Mouse (Mus musculus): ENCODE results near the gene Dok7. TPM values are rescaled to one million over a fixed set of nuclear protein-coding genes. Genes with fewer than 3 reads are reported as not detected.

Gene Dok7
- polyA plus RNA-seq, 1 experiment from 2014 or later = 8.0 TPM

DNA sequence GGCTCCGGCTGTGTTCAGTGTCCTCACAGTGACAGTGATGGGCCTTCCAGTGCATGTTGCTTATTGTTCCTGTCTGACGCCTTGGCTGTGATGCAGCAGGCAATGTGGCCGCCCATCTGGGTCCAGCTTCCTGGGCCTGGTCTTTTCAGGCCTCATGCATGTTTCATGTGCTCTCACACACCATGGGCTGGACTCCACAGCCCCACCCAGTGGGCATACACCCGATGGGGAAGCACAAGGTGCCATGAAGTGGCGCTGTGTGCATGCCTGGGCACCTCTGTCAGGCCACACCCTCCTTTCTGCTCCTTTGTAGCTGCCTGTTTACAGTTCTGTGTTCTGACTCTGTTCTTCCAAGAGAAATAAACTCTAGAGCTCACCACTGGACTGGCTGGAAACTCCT, 23.5 kb upstream of the Dok7 start:
- H3K4me2 ChIP-seq = no peak overlapping the region
- no peak for ATAC-seq (ENCODE audit: extremely low read depth, insufficient number of reproducible peaks, low FRiP score, low TSS enrichment)
- 77% methylated on average over 5 of the region's 5 CpGs for WGBS
- no peak overlapping the region for H3K27ac ChIP-seq (replicated peaks)
- H3K36me3 ChIP-seq = peaks cover 63% of the 10 kb centered on the region
- H3K27me3 ChIP-seq (replicated peaks) = no peaks in the 10 kb centered on the region
- H3K9ac ChIP-seq = no peak overlapping the region
- H3K9me3 ChIP-seq = no peaks in the 10 kb centered on the region
- no peak overlapping the region for H3K4me3 ChIP-seq
- H3K4me1 ChIP-seq = peaks cover 13% of the 10 kb centered on the region

DNA sequence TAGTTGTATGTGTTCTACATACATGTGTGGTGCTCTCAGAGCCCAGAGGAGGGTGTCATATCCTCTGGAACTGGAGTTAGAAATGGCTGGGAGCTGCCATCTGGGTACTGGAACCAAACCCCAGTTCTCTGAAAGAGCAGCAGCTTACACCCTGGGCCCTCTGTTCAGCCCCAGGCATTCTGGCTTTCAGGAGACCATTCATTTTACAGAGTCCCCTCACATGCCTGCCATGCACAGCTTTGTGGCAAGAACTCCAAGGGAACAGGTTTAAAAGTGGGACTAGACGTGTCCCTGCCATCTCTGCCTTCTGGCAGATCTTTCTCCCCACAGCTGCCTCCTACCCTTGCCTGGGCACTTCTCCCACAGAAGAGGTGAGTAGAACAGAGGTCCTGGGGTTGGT, 22.9 kb upstream of the Dok7 start:
- Histone ChIP-seq H3K9me3 (no peaks in the 10 kb centered on the region), H3K27ac (replicated peaks) (no peak overlapping the region), H3K4me2 (no peak overlapping the region), H3K27me3 (replicated peaks) (no peaks in the 10 kb centered on the region), H3K4me1 (peaks cover 13% of the 10 kb centered on the region), H3K36me3 (peaks cover 58% of the 10 kb centered on the region), H3K9ac (no peak overlapping the region), H3K4me3 (no peak overlapping the region)
- ATAC-seq (ENCODE audit: extremely low read depth, insufficient number of reproducible peaks, low FRiP score, low TSS enrichment) = no peak
- WGBS = 71% methylated on average over 1 of the region's 1 CpGs

DNA sequence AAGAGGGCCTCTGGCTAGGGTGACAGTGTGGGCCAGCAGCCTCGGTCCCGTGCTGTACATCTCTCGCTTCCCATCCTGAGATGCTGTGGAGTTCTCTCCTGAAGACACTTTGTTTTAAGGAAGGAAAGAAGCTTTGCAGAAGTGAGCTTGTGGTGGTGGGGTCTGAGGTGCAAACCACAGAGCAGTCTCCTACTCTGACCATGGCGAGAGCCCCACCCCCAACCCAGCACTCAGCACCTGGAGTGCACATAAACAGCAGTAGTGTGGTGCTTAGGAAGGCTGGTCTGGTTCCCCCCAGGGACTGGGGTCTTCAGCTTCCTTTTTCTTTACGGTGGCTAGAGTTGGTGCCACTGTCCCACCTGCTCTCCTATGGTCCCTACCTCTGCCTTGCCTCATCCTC, 21.4 kb upstream of the Dok7 start:
- no peak overlapping the region for H3K4me3 ChIP-seq
- 73% methylated on average over 5 of the region's 5 CpGs for WGBS
- H3K9ac ChIP-seq = no peak overlapping the region
- no peaks in the 10 kb centered on the region for H3K27me3 ChIP-seq (replicated peaks)
- peak overlapping the region; percentile 69 for H3K27ac ChIP-seq (replicated peaks)
- H3K36me3 ChIP-seq = peaks cover 42% of the 10 kb centered on the region
- no peaks in the 10 kb centered on the region for H3K9me3 ChIP-seq
- H3K4me1 ChIP-seq = peaks cover 13% of the 10 kb centered on the region
- ATAC-seq (ENCODE audit: extremely low read depth, insufficient number of reproducible peaks, low FRiP score, low TSS enrichment) = no peak
- no peak overlapping the region for H3K4me2 ChIP-seq

DNA sequence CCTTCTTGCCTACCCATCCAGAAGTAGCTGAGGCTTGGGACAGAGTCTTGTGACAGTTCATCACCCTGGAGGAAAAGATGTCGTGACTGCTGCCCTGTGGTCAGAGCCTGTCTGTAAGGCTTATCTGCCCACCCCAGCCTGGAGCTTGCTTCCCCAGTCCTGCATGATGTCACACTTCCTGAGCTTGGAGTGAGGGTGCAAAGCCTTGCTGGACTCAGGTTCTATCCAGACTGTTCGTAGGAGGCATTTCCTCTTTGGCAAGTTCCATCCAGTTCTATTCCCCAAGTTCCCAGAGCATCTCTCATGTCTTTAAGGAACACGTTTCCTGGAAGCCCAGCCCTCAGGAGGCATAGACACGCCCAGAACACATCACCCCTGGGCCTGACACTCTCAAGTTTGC, 20.8 kb upstream of the Dok7 start:
- no peaks in the 10 kb centered on the region for H3K27me3 ChIP-seq (replicated peaks)
- ATAC-seq (ENCODE audit: extremely low read depth, insufficient number of reproducible peaks, low FRiP score, low TSS enrichment) = peak; percentile 47; the same call in 1 of the 2 replicates
- no peak overlapping the region for H3K4me3 ChIP-seq
- 43% methylated on average over 4 of the region's 4 CpGs for WGBS
- peak overlapping the region; percentile 69 for H3K27ac ChIP-seq (replicated peaks)
- peaks cover 40% of the 10 kb centered on the region for H3K36me3 ChIP-seq
- H3K9ac ChIP-seq = no peak overlapping the region
- no peaks in the 10 kb centered on the region for H3K9me3 ChIP-seq
- H3K4me1 ChIP-seq = peaks cover 13% of the 10 kb centered on the region
- H3K4me2 ChIP-seq = no peak overlapping the region

DNA sequence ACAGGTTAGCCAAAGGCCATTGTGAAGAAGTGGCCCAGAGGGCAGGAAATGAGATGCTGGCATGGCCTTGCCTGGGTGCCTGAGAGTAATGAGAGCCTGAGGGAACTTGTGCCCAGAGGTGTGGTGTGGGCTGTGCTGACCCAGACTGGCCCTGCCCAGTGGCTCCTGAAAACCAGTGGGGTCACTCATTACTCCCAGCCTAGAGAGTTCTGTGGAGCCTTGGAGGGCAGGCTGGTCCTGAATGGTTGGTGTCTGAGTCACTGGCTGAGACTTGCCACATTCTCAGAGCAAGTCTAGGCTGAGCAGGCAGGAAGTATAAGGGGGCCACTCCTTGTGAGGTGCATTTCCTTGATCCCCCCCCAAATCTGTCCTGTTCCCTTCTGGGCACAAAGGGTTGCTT, 19.1 kb upstream of the Dok7 start:
- Histone ChIP-seq H3K27me3 (replicated peaks) (no peaks in the 10 kb centered on the region), H3K4me3 (no peak overlapping the region), H3K9me3 (no peaks in the 10 kb centered on the region), H3K4me2 (no peak overlapping the region), H3K9ac (no peak overlapping the region), H3K27ac (replicated peaks) (no peak overlapping the region), H3K36me3 (peaks cover 23% of the 10 kb centered on the region), H3K4me1 (peaks cover 13% of the 10 kb centered on the region)
- ATAC-seq (ENCODE audit: extremely low read depth, insufficient number of reproducible peaks, low FRiP score, low TSS enrichment) = no peak

DNA sequence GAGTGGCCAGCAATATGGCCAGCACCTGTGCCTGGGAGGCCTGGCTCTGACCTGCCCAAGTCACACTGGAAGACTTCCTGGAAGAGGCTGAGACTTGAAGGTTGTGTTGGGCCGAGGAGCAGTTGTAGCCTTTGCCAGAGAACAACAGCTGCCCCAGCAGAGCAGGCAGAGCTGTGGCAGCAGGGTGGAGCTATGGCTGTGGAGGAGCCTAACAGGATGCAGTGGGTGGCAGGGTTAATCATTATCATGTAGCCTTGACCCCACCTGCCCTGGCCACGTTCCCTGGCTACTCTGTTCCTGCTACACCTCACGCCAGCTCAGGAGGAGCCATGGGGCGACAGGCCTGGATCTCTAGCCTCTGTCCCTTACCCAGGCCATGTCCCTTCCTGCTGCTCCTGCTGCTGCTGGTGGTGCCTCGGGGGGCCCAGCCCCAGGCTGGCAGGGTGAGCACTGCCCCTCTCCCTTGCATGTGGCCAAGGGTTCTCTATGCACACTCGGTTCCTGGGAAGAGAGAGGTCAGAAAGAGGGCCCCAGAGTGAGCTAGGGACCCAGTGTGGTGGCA, 15.2 kb upstream of the Dok7 start, which contains the start of gene Hgfac:
Hgfac (plus strand) TSS at position 242 of the 562 bp plus-strand sequence.
- Histone ChIP-seq H3K9ac (no peak within 1 kb of the TSS), H3K4me3 (no peak within 1 kb of the TSS), H3K4me1 (no peaks in the 10 kb centered on the region), H3K27me3 (replicated peaks) (0 out of 2 replicates have a peak, but pooled peaks cover 4% of the 10 kb centered on the region), H3K4me2 (no peak within 1 kb of the TSS), H3K27ac (replicated peaks) (no peak within 1 kb of the TSS), H3K9me3 (no peaks in the 10 kb centered on the region), H3K36me3 (no peaks in the 10 kb centered on the region)
- 38% methylated on average over 6 of the region's 6 CpGs for whole genome bisulfite sequencing
- ATAC-seq (ENCODE audit: extremely low read depth, insufficient number of reproducible peaks, low FRiP score, low TSS enrichment) = no peak

DNA sequence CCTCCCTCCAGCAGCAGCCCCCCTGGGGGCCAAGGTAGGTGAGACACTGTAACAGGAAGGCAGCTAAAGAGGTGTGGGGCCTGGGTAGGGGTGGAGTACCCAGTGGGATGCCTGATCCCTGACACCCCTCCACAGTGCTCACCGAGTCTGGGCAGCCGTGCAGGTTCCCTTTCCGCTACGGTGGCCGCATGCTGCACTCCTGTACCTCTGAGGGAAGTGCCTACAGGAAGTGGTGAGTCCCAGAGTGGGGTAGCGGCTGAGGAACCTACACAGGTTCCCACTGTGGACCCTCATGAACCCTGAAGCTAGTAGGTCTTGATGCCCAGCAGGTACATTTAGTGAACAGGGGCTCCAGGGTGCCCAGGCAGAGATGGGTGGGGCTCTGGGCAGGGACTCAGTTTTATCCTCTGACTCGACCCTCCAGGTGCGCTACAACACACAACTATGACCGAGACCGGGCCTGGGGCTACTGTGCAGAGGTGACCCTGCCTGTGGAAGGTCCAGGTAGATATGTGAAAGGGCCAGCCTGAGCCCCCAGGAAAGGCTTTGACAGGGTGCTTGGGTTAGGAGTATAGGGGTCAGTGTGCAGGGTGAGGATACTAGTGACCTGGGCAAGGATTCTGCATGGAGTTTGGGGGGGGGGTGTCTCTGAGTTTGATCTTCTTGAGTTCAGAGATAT, 14.0 kb upstream of the Dok7 start:
- Histone ChIP-seq H3K9me3 (no peaks in the 10 kb centered on the region), H3K36me3 (no peaks in the 10 kb centered on the region), H3K4me2 (no peak overlapping the region), H3K4me3 (no peak overlapping the region), H3K27ac (replicated peaks) (no peak overlapping the region), H3K4me1 (no peaks in the 10 kb centered on the region), H3K9ac (no peak overlapping the region), H3K27me3 (replicated peaks) (peaks cover 8% of the 10 kb centered on the region; the same call in 1 of the 2 replicates)
- WGBS = 58% methylated on average over 10 of the region's 10 CpGs
- no peak for ATAC-seq (ENCODE audit: extremely low read depth, insufficient number of reproducible peaks, low FRiP score, low TSS enrichment)

DNA sequence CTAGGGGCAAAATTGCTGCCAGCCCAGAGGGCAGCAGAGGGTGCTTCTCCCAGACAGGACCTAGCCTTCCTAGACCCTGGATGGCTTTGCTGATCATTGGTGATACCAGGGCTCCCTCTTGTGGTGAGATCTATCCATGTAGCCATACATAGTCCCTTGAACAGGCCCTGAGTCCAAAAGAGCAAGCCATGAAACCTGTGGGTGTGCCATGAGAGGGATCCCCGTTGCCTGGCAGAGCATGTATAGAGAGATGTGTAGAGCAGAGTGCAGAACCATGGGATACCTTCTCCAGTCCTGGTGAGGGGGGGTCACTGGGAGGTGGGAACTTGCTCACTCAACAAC, 13.5 kb upstream of the Dok7 start:
- H3K36me3 ChIP-seq = no peaks in the 10 kb centered on the region
- H3K9ac ChIP-seq = no peak overlapping the region
- no peak overlapping the region for H3K27ac ChIP-seq (replicated peaks)
- no peaks in the 10 kb centered on the region for H3K4me1 ChIP-seq
- peaks cover 10% of the 10 kb centered on the region; the same call in 1 of the 2 replicates for H3K27me3 ChIP-seq (replicated peaks)
- H3K4me3 ChIP-seq = no peak overlapping the region
- H3K9me3 ChIP-seq = no peaks in the 10 kb centered on the region
- no peak overlapping the region for H3K4me2 ChIP-seq
- WGBS = 11% methylated on average over 1 of the region's 1 CpGs
- ATAC-seq (ENCODE audit: extremely low read depth, insufficient number of reproducible peaks, low FRiP score, low TSS enrichment) = no peak

DNA sequence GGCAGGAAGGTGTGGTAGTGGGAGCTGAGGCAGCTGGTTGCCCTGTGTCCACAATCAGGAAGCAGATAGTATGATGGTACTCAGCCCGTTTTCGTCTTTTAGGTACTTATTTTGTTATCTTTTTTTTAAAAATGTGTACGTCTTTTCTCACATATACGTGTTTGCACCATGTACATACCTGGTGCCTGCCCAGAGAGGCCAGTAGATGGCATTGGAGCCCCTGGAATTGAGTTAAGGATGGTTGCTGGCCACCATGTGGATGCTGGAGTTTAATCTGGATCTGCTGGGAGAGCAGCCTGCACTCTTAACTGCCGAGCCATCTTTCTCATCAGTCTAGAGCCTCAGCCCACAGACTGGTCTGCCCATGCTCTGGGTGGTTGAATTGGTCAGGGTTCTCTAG, 6.0 kb upstream of the Dok7 start:
- H3K4me1 ChIP-seq = 0 out of 2 replicates have a peak, but pooled peaks cover 2% of the 10 kb centered on the region
- ATAC-seq (ENCODE audit: extremely low read depth, insufficient number of reproducible peaks, low FRiP score, low TSS enrichment) = no peak
- WGBS = 59% methylated on average over 5 of the region's 5 CpGs

DNA sequence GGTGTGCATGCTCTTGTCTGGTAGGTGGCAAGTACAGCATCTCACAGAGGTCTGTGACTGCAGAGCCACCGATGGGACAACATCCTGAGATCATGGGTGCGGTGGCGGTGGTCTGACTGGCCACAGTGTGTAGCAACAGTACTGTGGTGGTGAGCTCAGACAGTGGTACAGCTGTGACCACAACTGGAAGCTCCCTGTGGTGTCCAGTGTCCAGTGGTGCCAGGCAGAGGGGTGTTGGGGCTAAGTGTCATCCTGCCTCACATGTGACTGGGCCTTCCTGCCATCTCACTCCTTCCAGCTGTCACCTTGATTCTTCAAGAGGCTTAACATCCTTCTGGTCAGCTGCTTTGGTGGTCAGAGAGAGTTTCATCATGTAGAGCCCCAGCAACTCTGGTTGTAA, 1.9 kb upstream of the Dok7 start:
- no peak overlapping the region for H3K4me3 ChIP-seq
- H3K9ac ChIP-seq = no peak overlapping the region
- H3K4me1 ChIP-seq = peaks cover 25% of the 10 kb centered on the region
- H3K9me3 ChIP-seq = no peaks in the 10 kb centered on the region
- 85% methylated on average over 3 of the region's 3 CpGs for WGBS
- H3K27me3 ChIP-seq (replicated peaks) = peaks cover 51% of the 10 kb centered on the region
- H3K36me3 ChIP-seq = no peaks in the 10 kb centered on the region
- no peak overlapping the region for H3K4me2 ChIP-seq
- H3K27ac ChIP-seq (replicated peaks) = no peak overlapping the region
- no peak for ATAC-seq (ENCODE audit: extremely low read depth, insufficient number of reproducible peaks, low FRiP score, low TSS enrichment)

More for the DNA sequence above, 6.0 kb upstream of the Dok7 start:
- peaks cover 24% of the 10 kb centered on the region for H3K27me3 ChIP-seq (replicated peaks)
- H3K27ac ChIP-seq (replicated peaks) = no peak overlapping the region
- no peaks in the 10 kb centered on the region for H3K9me3 ChIP-seq
- no peak overlapping the region for H3K4me2 ChIP-seq
- no peak overlapping the region for H3K9ac ChIP-seq
- H3K36me3 ChIP-seq = no peaks in the 10 kb centered on the region
- H3K4me3 ChIP-seq = no peak overlapping the region

DNA sequence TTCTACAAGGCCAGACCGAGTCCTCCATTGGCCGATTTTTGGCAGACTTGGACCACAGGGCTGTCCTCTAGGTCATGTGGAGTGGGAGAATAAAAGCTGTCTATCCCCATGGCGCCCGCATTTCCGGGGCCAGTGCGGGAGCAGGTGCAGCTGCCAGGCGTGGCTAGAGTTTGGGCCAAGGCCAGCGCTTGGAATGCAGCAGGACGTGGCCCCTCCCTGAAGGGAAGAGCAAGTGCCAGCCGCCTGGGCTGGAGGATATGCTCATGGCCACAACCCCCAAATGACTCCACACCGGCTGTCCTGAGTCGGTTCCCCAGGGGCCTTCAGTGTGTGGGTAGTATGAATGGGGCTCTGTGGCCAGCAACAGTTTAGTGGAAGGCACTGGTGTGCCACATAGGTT, 1.5 kb upstream of the Dok7 start:
- Histone ChIP-seq H3K4me2 (no peak overlapping the region), H3K36me3 (no peaks in the 10 kb centered on the region), H3K27me3 (replicated peaks) (peaks cover 51% of the 10 kb centered on the region), H3K4me3 (no peak overlapping the region), H3K9ac (no peak overlapping the region), H3K9me3 (no peaks in the 10 kb centered on the region), H3K4me1 (peaks cover 29% of the 10 kb centered on the region), H3K27ac (replicated peaks) (no peak overlapping the region)
- 66% methylated on average over 12 of the region's 12 CpGs for WGBS
- no peak for ATAC-seq (ENCODE audit: extremely low read depth, insufficient number of reproducible peaks, low FRiP score, low TSS enrichment)

DNA sequence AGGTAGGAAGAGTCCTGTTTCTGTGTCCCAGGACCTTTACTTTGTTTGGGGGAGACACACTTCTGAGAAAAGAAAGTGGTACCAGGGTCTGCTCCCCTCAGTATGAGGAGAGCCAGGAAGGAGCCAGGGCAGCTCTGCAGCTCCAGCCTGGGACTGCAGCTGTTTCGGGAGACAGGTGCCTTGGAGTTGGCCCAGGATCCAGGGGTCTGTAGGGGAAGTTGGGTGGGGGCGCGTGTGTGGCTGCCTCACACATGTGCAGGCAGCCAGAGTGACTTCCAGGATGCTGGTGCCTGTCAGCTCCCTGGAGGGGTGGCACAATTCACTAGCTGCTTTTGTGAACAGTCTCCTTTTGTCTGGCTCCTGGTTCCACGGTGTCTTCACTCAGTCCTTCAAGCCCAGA, 1.0 kb downstream of the Dok7 start:
- peaks cover 36% of the 10 kb centered on the region for H3K4me1 ChIP-seq
- 16% methylated on average over 4 of the region's 4 CpGs for whole genome bisulfite sequencing
- peak overlapping the region; percentile 89 for H3K4me2 ChIP-seq
- no peak overlapping the region for H3K27ac ChIP-seq (replicated peaks)
- H3K36me3 ChIP-seq = no peaks in the 10 kb centered on the region
- H3K4me3 ChIP-seq = peak overlapping the region; percentile 69
- peak overlapping the region; percentile 87 for H3K9ac ChIP-seq
- peaks cover 51% of the 10 kb centered on the region for H3K27me3 ChIP-seq (replicated peaks)
- H3K9me3 ChIP-seq = no peaks in the 10 kb centered on the region
- no peak for ATAC-seq (ENCODE audit: extremely low read depth, insufficient number of reproducible peaks, low FRiP score, low TSS enrichment)

All from heart, embryonic 13.5 days (tissue).